Mouse (Mus musculus): ENCODE measurements around the gene Figla. TPM values are rescaled to one million over a fixed set of nuclear protein-coding genes. Genes with fewer than 3 reads are reported as not detected.

The Figla gene
- total RNA-seq, 2 experiments from 2014 or later = not detected

DNA sequence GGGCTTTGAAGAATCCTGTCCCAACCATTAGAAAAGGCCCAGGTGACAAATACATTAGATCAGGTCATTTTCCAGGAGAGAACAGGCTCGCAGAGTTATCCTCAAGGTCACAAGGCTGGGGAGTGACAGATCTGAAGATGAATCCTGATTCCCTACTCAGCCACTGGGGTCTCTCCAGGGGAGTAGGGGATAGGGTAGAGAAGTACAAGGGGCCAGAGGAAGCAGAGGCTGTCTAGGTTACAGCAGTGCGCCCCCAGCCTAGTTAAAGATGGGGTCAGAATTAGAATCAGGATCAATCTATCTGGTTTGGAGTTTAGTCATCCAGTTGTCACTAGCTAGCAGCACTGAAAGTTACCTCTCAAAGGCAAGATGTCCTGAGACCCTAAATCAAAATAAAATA lies 12.2 kb downstream of the Figla start:
- no peak for ATAC-seq (replicated peaks; ENCODE audit: poor library complexity)

DNA sequence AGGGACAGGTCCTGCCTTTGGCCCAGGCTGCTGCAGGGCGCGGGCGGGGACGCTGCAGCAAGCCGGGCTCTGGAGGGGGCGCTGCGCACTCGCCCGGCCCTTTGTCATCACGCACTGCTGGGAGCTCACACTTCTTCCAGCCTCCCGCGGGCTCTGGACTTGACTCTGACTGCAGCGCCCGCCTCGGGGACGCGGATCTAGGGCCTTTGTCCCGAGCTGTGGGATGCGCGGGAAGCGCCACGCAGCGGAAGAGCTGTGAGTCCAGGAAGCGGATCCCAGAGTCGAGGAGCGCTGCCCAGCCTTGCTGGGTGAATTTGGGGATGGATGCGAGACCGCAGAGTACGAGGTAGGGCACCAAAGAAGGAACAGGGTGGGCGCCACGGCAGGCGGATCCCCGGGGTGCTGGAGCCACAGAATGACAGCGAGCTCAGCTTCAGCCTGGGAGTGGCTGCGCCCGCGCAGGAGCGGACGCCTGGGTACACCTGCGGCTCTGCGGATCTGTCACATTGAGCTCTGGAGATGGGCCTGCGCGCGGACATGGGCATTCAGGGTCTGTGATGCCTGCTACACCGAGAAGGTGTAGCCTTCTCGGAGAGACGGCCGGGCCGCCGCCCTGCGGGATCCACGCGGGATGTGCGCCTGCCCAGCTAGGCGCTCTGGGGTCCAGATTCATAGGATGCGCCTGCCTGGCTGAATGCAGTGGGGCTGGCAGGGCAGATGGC lies 12.8 kb downstream of the Figla start, which contains the start of gene Add2:
TSS of gene Add2 (plus strand) at position 81 of the 722 bp plus-strand sequence.
- peak; percentile 46; the same call in 1 of the 2 replicates for ATAC-seq (replicated peaks; ENCODE audit: poor library complexity)

DNA sequence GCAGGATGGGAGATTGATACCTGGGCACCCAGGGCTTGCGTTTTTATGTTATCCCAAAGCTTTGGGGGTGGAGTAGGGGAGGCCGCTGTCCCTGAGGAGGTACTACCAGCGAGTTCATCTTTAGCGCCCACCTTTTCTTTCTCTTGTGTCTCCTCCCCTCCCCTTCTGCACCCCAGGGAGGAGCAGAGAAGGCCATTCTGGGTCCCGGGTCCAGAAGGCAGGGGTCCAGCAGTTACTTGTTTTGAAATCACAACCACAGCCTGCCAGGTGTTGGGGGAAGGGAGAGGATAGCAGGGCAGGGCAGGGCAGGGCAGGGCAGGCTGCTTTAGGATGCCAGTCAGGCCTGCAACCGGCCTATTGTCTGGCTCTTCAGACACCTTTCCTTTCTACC lies 13.3 kb downstream of the Figla start:
- no peak for ATAC-seq (replicated peaks; ENCODE audit: poor library complexity)

DNA sequence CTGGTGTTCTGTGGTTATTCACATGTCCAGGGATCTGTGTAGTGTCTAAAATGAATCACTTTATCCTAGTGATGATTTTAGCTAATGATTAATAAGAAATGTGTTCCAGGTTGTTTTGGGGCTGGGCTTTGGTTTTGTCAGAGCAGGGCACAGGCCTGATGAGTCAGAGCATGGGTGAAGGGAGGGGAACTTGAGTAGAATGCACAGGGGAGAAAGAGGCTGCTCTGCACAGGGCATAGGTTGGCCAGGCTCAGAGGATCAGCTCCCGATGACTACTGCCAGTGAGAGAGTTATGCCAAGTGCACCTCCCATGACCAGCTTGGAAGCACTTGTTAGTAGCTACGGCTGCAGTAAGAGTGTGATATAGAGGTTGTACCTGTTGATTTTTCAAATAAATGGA lies 15.6 kb downstream of the Figla start:
- no peak for ATAC-seq (replicated peaks; ENCODE audit: poor library complexity)

DNA sequence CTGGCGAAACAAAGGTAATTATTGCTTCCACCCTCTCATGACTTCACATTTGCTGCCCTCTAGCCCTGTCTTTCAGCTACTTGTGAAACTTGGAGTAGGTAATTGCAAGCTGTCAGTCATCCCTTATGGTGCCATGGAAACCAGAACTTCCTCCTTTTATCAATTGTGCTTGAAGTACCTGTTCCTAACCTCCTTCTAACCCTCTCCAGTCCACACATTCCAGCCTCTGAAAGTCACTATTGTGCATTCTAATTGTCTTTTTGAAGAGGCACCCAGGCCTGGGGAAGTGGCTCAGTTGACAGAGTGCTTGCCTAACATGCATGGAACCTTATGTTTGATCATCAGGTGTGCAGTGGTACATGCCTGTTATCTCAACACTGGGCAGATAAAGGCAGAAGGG lies 17.7 kb downstream of the Figla start:
- no peak for ATAC-seq (replicated peaks; ENCODE audit: poor library complexity)

DNA sequence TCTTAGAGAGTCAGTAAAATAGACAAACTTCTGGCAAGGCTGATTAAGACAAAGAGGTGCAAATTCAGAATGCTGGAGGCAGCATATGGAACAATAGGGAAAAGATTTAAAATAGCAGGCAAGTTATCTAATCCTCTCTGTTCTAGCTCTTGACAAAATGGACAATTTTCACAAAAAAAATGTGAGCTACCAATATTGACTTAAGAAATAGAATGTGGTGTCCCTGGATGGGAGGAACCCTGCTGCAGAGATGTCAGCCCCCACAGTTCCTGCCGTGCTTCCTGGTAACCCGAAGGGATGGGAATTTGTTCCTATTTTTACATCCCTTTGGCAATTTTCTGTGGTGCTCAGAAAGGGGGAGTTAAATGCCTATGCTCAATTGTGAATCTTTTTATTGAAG lies 22.9 kb downstream of the Figla start:
- ATAC-seq (replicated peaks; ENCODE audit: poor library complexity) = no peak

DNA sequence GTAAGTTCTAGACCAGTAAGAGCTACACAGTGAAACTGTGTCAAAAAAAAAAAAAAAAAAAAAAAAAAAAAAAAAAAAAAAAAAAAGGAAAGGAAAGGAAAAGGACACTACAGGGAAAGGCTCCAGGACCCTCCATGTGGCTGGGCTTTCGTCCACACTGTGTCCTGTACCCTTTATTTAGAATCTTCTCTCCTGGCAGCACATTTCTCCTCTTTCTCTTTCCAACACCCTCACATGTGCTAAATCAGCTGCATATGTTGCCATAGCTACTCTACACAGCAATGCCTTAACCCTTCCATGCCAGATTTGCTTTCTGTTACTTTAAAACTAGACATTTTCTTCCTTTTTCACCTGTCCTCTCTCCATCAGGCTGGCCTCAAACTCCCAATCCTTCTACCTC lies 24.2 kb downstream of the Figla start:
- no peak for ATAC-seq (replicated peaks; ENCODE audit: poor library complexity)

DNA sequence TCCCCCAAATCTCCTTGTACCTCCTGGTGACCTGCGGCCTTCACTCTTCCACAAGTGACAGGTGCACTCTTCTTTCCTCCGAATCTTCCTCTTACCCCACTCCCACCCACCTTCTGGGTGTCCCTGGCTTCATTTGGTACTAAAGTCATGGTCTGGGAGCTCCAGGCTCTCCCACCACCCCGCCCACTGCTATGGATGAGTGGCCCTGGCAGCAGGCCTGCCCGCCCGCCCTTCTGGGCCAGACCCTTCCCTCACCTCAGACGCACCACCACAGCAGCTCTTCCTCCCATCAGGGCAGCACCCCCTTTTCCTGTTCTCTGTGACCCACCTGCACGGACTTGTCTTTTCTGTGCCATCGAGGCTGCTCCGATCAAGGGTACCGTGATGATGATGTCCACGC lies 31.5 kb downstream of the Figla start:
- ATAC-seq (replicated peaks; ENCODE audit: poor library complexity) = no peak

DNA sequence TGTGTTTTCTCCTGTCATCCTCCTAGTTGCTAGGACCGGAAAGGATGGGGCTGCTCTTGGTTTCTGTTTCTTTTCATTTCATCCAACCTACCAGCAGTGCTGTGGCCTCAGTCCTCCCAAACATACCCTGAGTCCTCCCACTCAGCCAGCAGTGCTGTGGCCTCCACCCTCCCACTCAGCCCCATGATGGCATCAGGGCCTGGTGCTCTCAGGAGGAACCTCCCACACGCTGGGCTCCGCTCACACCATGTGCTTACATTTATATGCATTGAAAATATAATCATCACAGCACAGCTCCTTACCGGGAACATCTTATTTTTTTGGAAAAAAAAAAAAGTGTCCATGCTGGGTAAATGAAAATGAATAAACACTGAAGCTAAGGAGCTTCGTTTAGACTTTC lies 32.5 kb downstream of the Figla start:
- no peak for ATAC-seq (replicated peaks; ENCODE audit: poor library complexity)

DNA sequence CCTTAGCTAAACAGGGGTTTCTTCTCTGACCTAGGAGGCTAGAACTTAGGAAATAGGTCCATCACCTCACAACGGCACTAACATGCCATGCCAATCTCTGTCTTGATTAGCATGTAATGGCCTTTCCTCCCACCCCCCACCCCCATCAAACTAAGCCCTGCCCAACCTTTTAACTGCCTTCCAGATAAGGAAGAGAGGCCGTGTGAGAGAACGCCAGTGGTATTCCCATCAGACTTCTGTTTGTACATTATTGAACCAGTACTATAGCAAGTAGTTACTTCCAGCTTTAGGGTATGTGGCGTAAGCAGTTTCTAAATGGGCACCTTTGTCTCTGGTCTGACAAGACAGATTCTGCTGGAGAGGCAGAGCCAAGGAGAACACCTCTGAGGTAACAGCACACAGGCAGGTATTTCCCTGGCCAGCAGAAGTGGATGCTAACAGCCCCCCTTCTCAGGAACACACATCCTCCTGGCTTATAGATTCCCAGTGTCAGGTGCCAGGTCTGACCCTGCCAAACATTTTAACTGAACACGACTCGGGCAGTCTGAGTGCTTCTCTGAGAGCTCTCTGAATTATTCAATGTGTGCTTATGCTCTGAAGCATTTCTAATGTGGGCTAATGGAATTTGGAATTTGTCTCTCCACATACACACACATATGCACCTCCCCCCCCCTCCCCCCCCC lies 34.8 kb downstream of the Figla start:
- ATAC-seq (replicated peaks; ENCODE audit: poor library complexity) = no peak

DNA sequence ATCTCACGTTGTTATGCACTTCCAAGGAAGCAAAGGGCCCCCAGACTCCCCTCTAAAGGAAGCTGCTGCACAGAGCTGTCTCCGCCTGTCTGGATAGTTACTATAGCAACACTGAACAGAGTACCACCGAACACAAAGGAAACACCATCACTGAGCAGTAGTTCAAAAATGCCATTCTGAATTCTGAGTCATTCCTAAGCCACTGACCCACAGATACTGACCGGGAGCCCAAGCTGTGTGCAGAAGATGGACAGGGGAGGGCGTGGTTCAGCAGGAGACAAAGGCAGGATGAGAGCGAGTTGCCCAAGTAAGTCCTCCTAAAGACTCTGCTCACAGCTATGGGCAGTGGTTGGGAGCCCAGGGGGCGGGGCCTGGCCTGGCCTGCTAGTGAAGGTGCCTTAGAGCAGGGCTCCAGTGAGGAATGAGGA lies 36.1 kb downstream of the Figla start:
- no peak for ATAC-seq (replicated peaks; ENCODE audit: poor library complexity)

DNA sequence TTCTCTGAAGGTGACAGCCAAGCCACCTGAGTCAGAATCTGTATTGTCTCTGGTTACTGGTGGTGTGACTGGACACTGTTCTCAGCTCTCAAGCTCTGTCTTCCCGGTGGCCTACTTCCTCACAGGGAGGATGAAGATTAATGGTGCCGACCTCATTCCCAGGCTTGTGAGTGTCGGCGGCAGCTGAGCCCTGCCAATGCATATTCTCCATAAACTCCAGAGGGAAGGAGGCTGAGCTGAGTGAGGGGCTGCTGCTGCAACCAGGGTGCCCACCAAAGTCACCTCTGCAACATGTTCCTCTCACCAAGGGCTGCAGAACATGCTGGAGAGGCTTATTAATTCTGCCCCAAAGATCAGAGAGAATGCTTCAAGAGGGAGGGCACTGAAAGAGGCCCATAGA lies 36.6 kb downstream of the Figla start:
- no peak for ATAC-seq (replicated peaks; ENCODE audit: poor library complexity)

DNA sequence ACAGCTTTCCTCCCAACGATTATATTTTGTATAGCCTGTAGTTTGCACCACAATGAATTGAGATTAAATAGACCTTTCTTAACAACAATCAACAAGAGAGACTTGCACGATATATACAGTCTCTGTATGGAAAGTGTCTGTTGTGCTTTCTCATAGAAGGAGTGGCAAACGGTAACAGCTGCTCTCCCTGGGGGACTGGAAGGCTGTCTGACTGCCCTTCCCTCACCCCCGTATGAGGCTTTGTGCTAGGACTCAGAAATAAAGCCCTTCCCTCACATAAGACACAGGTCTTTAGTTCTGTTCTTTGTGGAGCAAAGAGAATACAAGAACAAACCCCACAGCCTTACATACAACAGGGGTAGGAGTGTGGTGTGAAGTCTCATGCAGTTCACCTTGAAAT lies 37.1 kb downstream of the Figla start:
- no peak for ATAC-seq (replicated peaks; ENCODE audit: poor library complexity)

DNA sequence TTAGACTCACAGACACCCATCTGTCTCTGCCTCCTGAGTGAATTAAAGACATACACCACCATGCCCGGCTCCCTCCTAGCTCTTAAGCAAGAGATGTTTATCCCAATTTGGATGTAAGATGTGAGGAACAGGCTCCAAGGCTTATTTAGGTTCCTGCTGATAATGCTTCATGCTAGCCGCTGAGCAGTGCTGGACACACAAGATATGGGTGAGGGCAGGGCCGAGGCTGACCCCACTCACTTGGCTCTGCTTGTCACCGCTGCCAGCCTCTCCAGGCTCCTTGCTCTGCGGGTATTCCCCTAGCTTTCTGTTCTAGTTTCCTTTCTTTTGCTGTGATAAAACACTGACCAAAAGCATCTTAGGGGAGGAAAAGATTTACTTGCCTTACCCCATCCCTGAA lies 37.6 kb downstream of the Figla start:
- no peak for ATAC-seq (replicated peaks; ENCODE audit: poor library complexity)

DNA sequence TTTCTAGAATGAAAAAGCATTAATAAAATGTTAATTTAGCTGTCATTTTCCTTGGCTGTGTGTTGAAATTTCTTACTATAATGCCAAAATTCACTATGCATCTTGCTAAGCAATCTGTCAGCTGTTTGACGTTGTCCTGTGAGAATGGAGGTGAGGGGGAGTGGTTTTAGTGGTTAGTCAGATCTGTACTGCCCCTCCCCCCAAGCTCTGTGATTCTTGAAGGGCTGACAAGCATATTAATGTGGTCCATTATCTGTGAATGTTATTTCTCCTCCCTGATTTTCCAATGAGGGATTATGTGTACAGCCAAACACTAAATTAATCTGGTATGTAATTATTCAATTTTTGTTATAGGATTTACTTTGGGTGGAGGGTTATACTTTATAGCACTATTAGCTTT lies 42.5 kb downstream of the Figla start:
- ATAC-seq (replicated peaks; ENCODE audit: poor library complexity) = no peak

DNA sequence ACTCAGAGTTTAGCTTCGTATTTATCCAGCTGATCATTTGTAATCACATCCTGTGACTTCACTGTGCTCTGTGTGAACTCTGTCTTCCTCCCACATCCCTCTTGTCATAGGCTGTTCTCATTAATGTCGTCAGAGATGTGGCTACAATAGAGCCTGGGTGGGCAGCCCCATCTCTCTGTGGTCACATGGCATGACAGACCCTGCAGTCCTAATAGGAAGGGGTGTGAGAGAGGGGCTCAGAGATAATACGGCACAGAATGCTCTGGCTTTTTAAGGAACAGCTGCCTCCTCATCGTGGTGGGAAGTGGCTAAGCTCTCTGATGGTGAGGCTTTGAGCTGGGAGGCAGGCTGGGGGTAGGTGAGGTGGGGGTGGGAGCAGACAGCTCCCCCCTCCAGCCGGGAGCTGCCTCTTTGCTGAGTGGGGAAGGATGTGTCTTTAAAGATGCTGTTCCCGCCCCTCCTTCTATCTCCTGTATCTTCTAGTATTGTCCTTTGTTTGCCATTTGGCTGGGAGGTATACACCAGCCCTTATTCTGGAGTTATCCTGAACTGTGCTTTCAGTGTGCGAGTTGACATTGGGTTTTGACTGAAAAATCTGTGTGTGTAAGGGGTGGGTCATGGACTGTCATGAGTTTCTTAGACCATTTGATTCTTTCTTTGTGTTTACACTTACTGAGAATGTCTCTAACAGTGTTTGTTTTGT lies 43.3 kb downstream of the Figla start:
- ATAC-seq (replicated peaks; ENCODE audit: poor library complexity) = no peak

DNA sequence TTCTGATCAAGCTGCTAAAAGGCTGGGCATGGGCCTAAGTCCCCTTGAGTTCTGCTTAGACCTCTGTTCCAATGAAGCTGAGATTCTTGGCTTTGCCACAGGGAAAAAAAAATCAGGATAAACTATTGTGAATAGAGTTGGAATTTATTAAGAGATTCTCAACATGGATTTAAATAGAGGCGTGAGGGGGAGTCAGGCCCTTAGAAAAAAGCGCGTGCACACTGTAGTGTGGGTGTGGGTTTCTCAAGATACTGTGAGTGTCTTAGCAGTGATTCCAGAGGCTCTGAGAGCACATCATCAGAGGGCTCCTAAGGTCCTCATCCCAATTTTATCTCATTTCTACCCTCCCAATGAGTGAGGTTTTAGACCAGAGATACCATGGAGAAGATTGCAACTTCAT lies 44.2 kb downstream of the Figla start:
- no peak for ATAC-seq (replicated peaks; ENCODE audit: poor library complexity)

DNA sequence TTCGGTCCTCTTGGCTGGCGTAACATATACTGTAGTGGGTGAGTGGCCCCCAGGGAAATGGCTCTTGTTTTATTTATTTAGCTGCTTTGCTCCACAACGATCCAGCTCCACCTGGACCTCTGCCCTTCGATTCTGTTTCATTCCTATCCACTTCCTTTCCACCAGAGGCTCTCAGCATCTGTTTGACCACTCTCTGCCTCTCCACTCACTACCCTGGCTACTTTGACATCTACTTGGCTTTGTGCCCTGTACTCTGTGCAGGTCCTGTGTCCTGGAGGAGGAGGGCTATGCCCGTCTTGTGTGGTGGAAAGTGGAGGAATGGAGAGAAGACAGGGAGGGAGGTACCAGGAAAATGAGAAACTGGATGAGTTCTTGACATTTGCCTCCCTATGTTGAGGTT lies 46.3 kb downstream of the Figla start:
- ATAC-seq (replicated peaks; ENCODE audit: poor library complexity) = no peak

DNA sequence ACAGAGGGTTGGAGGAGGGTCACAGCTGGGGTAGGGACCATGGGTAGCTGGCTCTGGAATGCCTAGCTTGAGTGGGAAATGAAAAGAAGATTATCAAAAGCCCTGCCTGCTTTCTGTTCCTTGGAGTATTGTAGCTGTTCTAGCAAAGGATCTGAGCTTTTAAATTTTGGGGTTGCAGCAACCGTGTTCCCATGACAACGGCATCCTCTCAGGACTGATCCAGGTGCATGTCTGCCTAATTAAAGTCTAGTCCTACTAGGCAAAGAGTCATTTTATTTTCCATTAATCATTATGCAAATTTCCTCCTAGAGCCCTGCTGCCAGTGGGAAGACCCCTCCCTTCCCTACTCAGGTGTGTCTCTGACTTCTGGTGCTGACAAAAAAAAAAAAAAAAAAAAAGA lies 46.7 kb downstream of the Figla start:
- ATAC-seq (replicated peaks; ENCODE audit: poor library complexity) = no peak

DNA sequence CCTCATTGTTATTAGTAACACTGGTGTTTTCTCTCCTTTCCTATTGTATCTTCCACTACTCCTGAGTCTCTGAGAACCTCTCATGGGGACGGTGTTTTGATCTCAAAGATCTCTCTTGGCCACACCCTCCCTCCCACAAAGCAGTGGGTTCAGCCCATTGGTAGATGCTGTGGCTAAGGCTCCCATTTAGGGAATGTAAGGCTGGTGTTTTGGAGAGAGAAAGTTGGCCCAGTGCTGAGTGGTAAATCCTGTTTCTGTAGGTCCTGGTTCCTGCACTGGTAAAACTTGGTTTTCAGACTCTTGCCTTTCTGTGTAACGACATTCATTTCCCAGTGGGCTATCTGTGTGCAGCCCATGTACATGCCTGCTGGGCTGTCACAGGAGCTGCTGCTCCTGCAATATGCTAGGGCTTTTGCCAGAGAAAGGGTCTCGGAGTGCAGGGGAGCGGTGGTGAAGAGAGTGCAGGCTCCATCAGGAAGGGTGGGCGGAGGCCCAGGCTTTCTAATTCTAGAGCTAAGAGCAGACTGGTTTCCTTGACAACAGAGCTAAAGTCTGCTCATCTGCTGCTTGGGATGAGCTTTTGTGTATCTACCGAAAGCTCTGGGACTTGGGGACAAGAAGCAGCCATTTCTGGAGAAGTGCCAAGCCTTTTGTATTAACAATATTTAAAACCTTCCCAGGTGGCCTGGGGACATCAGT lies 48.5 kb downstream of the Figla start:
- no peak for ATAC-seq (replicated peaks; ENCODE audit: poor library complexity)

DNA sequence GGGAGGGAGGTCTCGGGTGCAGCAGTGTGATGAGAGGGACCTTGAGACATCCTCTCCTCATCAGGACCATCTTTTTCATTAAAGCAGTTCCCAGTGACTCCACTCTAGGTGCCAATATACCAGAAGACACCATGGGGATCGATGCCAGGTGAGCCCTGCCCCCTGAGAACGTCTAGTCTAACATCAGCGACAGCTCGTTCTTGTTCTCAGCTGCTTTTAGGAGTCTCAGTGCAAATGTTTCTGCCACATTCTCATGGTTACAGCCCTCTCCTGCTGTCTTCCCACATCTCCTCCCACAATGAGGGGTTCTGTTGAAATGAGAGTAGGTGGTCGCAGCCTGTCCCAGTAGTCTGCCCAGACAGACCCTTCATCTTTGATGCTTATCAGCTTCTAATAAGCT lies 50.8 kb downstream of the Figla start:
- ATAC-seq (replicated peaks; ENCODE audit: poor library complexity) = no peak

DNA sequence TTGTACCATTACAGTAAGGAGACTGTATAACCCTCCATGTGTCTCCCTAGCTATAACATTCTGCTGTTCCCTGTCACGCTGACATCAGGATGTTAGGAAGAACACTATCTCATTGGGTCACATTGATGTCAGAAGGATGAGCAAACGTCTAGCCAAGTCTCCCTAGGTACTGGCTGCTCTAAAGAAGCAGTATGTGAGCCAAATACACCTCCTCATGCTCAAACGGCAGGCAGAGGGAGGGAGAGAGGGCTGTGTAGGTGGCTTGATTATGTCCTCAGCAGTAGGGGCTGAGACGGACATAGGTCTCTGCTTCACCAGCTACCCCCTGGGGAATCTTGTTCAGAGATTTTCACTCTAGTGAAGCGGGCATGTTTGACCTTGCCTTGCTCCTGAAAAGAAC lies 51.2 kb downstream of the Figla start:
- ATAC-seq (replicated peaks; ENCODE audit: poor library complexity) = no peak

All from megakaryocyte progenitor cell, adult 5-6 weeks (primary cell).